Mouse (Mus musculus) kidney, embryonic 15.5 days (tissue): ENCODE results near the gene Srrt. TPM values are rescaled to one million over a fixed set of nuclear protein-coding genes. Genes with fewer than 3 reads are reported as not detected.

Experiments
- ATAC-seq: fragments of 200-750 bp; cut with Nextera tagmentation; replicated peaks from 2 replicates; pipeline ENCODE4 v1.8.0; 2017; ENCODE audit warnings: moderate TSS enrichment; ENCODE audit not compliant: low FRiP score
- H3K27ac ChIP-seq: fragments of 300-500 bp; sonication (generic); 2 replicates; pipeline ENCODE4 v1.5.1; 2015; ENCODE audit warnings: mild to moderate bottlenecking, inconsistent platforms
- H3K27me3 ChIP-seq: fragments of 300-500 bp; sonication (generic); 2 replicates; pipeline ENCODE4 v1.6.1; 2015; ENCODE audit warnings: inconsistent platforms
- H3K36me3 ChIP-seq: fragments of 300-500 bp; sonication (generic); 2 replicates; pipeline ENCODE4 v1.6.1; 2015; ENCODE audit warnings: inconsistent platforms
- H3K4me1 ChIP-seq: fragments of 300-500 bp; sonication (generic); 2 replicates; pipeline ENCODE4 v1.6.1; 2015; ENCODE audit warnings: inconsistent platforms
- H3K4me2 ChIP-seq: fragments of 300-500 bp; sonication (generic); 2 replicates; pipeline ENCODE4 v1.6.1; 2015; ENCODE audit warnings: moderate library complexity, mild to moderate bottlenecking, inconsistent platforms
- H3K4me3 ChIP-seq: fragments of 300-500 bp; sonication (generic); replicated peaks from 2 replicates; pipeline ENCODE4 v1.5.1; 2015; ENCODE audit warnings: mild to moderate bottlenecking, inconsistent platforms
- H3K9ac ChIP-seq: fragments of 300-500 bp; sonication (generic); 2 replicates; pipeline ENCODE4 v1.6.1; 2015; ENCODE audit warnings: mild to moderate bottlenecking, inconsistent platforms
- H3K9me3 ChIP-seq: fragments of 300-500 bp; sonication (generic); replicated peaks from 2 replicates; pipeline ENCODE4 v1.6.1; 2016; ENCODE audit warnings: inconsistent platforms
- WGBS: fragments of 180-500 bp; shearing (Covaris S2); methylation state at CpG from one replicate; pipeline ENCODE4 v1.1.7; 2015; ENCODE audit warnings: mixed read lengths; 5-methylcytosine and 5-hydroxymethylcytosine counted together
- polyA plus RNA-seq: library from polyadenylated mRNA; unstranded; fragments of >200 nt; fragmentation: Nextera tagmentation; extraction: Ambion mirVana; gene quantifications from 2 replicates; pipeline ENCODE4 v1.2.1, GENCODE M21; 2015

Gene Srrt
- polyA plus RNA-seq, 1 experiment from 2014 or later, result 158 TPM

GRCm38 (mm10) chr5:137308356-137308755, 882 bp upstream of the Srrt start:
- Histone ChIP-seq H3K27ac (peak overlapping the region; percentile 96), H3K4me2 (peak overlapping the region; percentile 68), H3K4me3 (peak overlapping the region; percentile 98), H3K4me1 (peaks cover 64% of the 10 kb centered on the region), H3K9me3 (no peaks in the 10 kb centered on the region), H3K9ac (peak overlapping the region; percentile 99), H3K36me3 (peaks cover 65% of the 10 kb centered on the region), H3K27me3 (no peaks in the 10 kb centered on the region)
- 95% methylated on average over 4 of the region's 4 CpGs for WGBS
- ATAC-seq, result no peak

- Histone ChIP-seq H3K4me1 (peaks cover 51% of the 10 kb centered on the region), H3K36me3 (peaks cover 73% of the 10 kb centered on the region), H3K9me3 (no peaks in the 10 kb centered on the region), H3K27ac (peak overlapping the region; percentile 96), H3K9ac (peak overlapping the region; percentile 99), H3K4me2 (peak overlapping the region; percentile 68), H3K4me3 (peak overlapping the region; percentile 98), H3K27me3 (no peaks in the 10 kb centered on the region)
- ATAC-seq, result no peak
- WGBS, result 14% methylated on average over 12 of the region's 12 CpGs
These were observed 952 bp downstream of the Srrt start for GRCm38 (mm10) chr5:137306439-137307005.

GRCm38 (mm10) chr5:137305822-137306221, 1.7 kb downstream of the Srrt start:
- H3K27ac ChIP-seq, result no peak overlapping the region
- H3K4me3 ChIP-seq, result peak overlapping the region; percentile 98
- no peaks in the 10 kb centered on the region for H3K9me3 ChIP-seq
- H3K36me3 ChIP-seq, result peaks cover 75% of the 10 kb centered on the region
- H3K4me1 ChIP-seq, result peaks cover 48% of the 10 kb centered on the region
- WGBS, result 44% methylated on average over 3 of the region's 3 CpGs
- H3K27me3 ChIP-seq, result no peaks in the 10 kb centered on the region
- H3K9ac ChIP-seq, result peak overlapping the region; percentile 99
- ATAC-seq, result no peak
- peak overlapping the region; percentile 68 for H3K4me2 ChIP-seq

GRCm38 (mm10) chr5:137304816-137305215, 2.7 kb downstream of the Srrt start:
- 33% methylated on average over 4 of the region's 4 CpGs for WGBS
- Histone ChIP-seq H3K9me3 (no peaks in the 10 kb centered on the region), H3K4me1 (peaks cover 48% of the 10 kb centered on the region), H3K4me2 (peak overlapping the region; percentile 68), H3K4me3 (peak overlapping the region; percentile 98), H3K36me3 (peaks cover 75% of the 10 kb centered on the region), H3K27me3 (no peaks in the 10 kb centered on the region), H3K27ac (no peak overlapping the region), H3K9ac (peak overlapping the region; percentile 99; the same call in 1 of the 2 replicates)
- ATAC-seq, result no peak

GRCm38 (mm10) chr5:137304165-137304564, 3.3 kb downstream of the Srrt start:
- H3K4me1 ChIP-seq, result peaks cover 48% of the 10 kb centered on the region
- H3K9ac ChIP-seq, result 0 out of 2 replicates have a peak overlapping the region, but pooled peaks have one; percentile 14
- no peak overlapping the region for H3K27ac ChIP-seq
- no peak for ATAC-seq
- peak overlapping the region; percentile 68; the same call in 1 of the 2 replicates for H3K4me2 ChIP-seq
- no peaks in the 10 kb centered on the region for H3K27me3 ChIP-seq
- H3K4me3 ChIP-seq, result peak overlapping the region; percentile 98; the same call in 1 of the 2 replicates
- no peaks in the 10 kb centered on the region for H3K9me3 ChIP-seq
- H3K36me3 ChIP-seq, result peaks cover 75% of the 10 kb centered on the region
- WGBS, result 80% methylated on average over 3 of the region's 3 CpGs

- H3K4me3 ChIP-seq, result no peak overlapping the region
- no peak for ATAC-seq
- H3K9me3 ChIP-seq, result no peaks in the 10 kb centered on the region
- H3K36me3 ChIP-seq, result peaks cover 75% of the 10 kb centered on the region
- 91% methylated on average over 4 of the region's 4 CpGs for WGBS
- no peak overlapping the region for H3K27ac ChIP-seq
- no peak overlapping the region for H3K9ac ChIP-seq
- peaks cover 46% of the 10 kb centered on the region for H3K4me1 ChIP-seq
- H3K27me3 ChIP-seq, result no peaks in the 10 kb centered on the region
- H3K4me2 ChIP-seq, result no peak overlapping the region
These were observed 3.9 kb downstream of the Srrt start for GRCm38 (mm10) chr5:137303609-137304008.

GRCm38 (mm10) chr5:137301253-137301652, 6.2 kb downstream of the Srrt start:
- H3K27ac ChIP-seq, result no peak overlapping the region
- WGBS, result 85% methylated on average over 21 of the region's 21 CpGs

GRCm38 (mm10) chr5:137299240-137299639, 8.2 kb downstream of the Srrt start:
- Histone ChIP-seq H3K27me3 (no peaks in the 10 kb centered on the region), H3K4me2 (no peak overlapping the region), H3K27ac (no peak overlapping the region), H3K36me3 (peaks cover 94% of the 10 kb centered on the region), H3K4me1 (peaks cover 31% of the 10 kb centered on the region), H3K4me3 (no peak overlapping the region), H3K9me3 (no peaks in the 10 kb centered on the region), H3K9ac (no peak overlapping the region)
- no peak for ATAC-seq
- 84% methylated on average over 7 of the region's 7 CpGs for WGBS

More at GRCm38 (mm10) chr5:137301253-137301652, 6.2 kb downstream of the Srrt start:
- ATAC-seq, result no peak
- Histone ChIP-seq H3K36me3 (peaks cover 95% of the 10 kb centered on the region), H3K9me3 (no peaks in the 10 kb centered on the region), H3K9ac (no peak overlapping the region), H3K27me3 (no peaks in the 10 kb centered on the region), H3K4me3 (no peak overlapping the region), H3K4me1 (peaks cover 34% of the 10 kb centered on the region), H3K4me2 (no peak overlapping the region)

GRCm38 (mm10) chr5:137297126-137297525, 10.3 kb downstream of the Srrt start:
- no peak for ATAC-seq
- Histone ChIP-seq H3K9me3 (no peaks in the 10 kb centered on the region), H3K4me3 (no peak overlapping the region), H3K27me3 (peaks cover 6% of the 10 kb centered on the region), H3K9ac (no peak overlapping the region), H3K36me3 (peaks cover 73% of the 10 kb centered on the region), H3K4me2 (no peak overlapping the region), H3K27ac (no peak overlapping the region), H3K4me1 (peaks cover 28% of the 10 kb centered on the region)
- WGBS, result 87% methylated on average over 14 of the region's 14 CpGs

- WGBS, result 91% methylated on average over 15 of the region's 15 CpGs
- no peak for ATAC-seq
- Histone ChIP-seq H3K9me3 (no peaks in the 10 kb centered on the region), H3K4me3 (no peak overlapping the region), H3K36me3 (peaks cover 59% of the 10 kb centered on the region), H3K27ac (no peak overlapping the region), H3K9ac (no peak overlapping the region; the same call in 1 of the 2 replicates), H3K4me2 (no peak overlapping the region), H3K4me1 (peaks cover 28% of the 10 kb centered on the region), H3K27me3 (peaks cover 20% of the 10 kb centered on the region)
These were observed 11.8 kb downstream of the Srrt start for GRCm38 (mm10) chr5:137295712-137296111.

GRCm38 (mm10) chr5:137295296-137295695, 12.2 kb downstream of the Srrt start:
- Histone ChIP-seq H3K27ac (peak overlapping the region; percentile 97), H3K9ac (peak overlapping the region; percentile 83), H3K36me3 (peaks cover 55% of the 10 kb centered on the region), H3K27me3 (peaks cover 24% of the 10 kb centered on the region), H3K9me3 (no peaks in the 10 kb centered on the region), H3K4me3 (peak overlapping the region; percentile 61), H3K4me2 (peak overlapping the region; percentile 98), H3K4me1 (peaks cover 32% of the 10 kb centered on the region)
- no peak for ATAC-seq
- WGBS, result 81% methylated on average over 9 of the region's 9 CpGs

GRCm38 (mm10) chr5:137294744-137295093, 12.8 kb downstream of the Srrt start:
- peak overlapping the region; percentile 98 for H3K4me2 ChIP-seq
- H3K36me3 ChIP-seq, result peaks cover 49% of the 10 kb centered on the region

More at GRCm38 (mm10) chr5:137294744-137295093, 12.8 kb downstream of the Srrt start:
- Histone ChIP-seq H3K9ac (peak overlapping the region; percentile 83), H3K4me1 (peaks cover 37% of the 10 kb centered on the region), H3K27me3 (peaks cover 29% of the 10 kb centered on the region), H3K9me3 (no peaks in the 10 kb centered on the region), H3K4me3 (peak overlapping the region; percentile 61), H3K27ac (peak overlapping the region; percentile 97)
- 5% methylated on average over 18 of the region's 18 CpGs for WGBS
- peak; percentile 49 for ATAC-seq
